Mouse (Mus musculus) lung, embryonic 14.5 days (tissue): Measurements from ENCODE around the gene Klf9. TPM values are rescaled to one million over a fixed set of nuclear protein-coding genes. Genes with fewer than 3 reads are reported as not detected.

ENCODE experiments used
- ATAC-seq: fragments of 200-750 bp; cut with Nextera tagmentation; 2 replicates; pipeline ENCODE4 v1.8.0; 2017; ENCODE audit warnings: mild to moderate bottlenecking, moderate TSS enrichment, moderate library complexity; ENCODE audit not compliant: insufficient read depth
- DNase-seq: peaks from one replicate; pipeline ENCODE4 v3.0.0-alpha.2; 2015
- H3K27ac ChIP-seq: fragments of 300-500 bp; sonication (generic); 2 replicates; pipeline ENCODE4 v1.5.1; 2014; ENCODE audit warnings: low read depth, mild to moderate bottlenecking, moderate library complexity
- H3K27me3 ChIP-seq: fragments of 300-500 bp; sonication (generic); 2 replicates; pipeline ENCODE4 v1.6.1; 2014; ENCODE audit warnings: low read length, control low read depth; ENCODE audit not compliant: insufficient read depth
- H3K36me3 ChIP-seq: fragments of 300-500 bp; sonication (generic); 2 replicates; pipeline ENCODE4 v1.6.1; 2014; ENCODE audit warnings: control low read depth; ENCODE audit not compliant: insufficient read depth
- H3K4me1 ChIP-seq: fragments of 300-500 bp; sonication (generic); 2 replicates; pipeline ENCODE4 v1.6.1; 2014; ENCODE audit warnings: antibody characterized with exemption, control low read depth; ENCODE audit not compliant: insufficient read depth
- H3K4me2 ChIP-seq: fragments of 300-500 bp; sonication (generic); 2 replicates; pipeline ENCODE4 v1.6.1; 2014; ENCODE audit warnings: mild to moderate bottlenecking
- H3K4me3 ChIP-seq: fragments of 300-500 bp; sonication (generic); 2 replicates; pipeline ENCODE4 v1.5.1; 2014; ENCODE audit warnings: low read depth, low read length
- H3K9ac ChIP-seq: fragments of 300-500 bp; sonication (generic); 2 replicates; pipeline ENCODE4 v1.6.1; 2014
- H3K9me3 ChIP-seq: fragments of 300-500 bp; sonication (generic); 2 replicates; pipeline ENCODE4 v1.6.1; 2016; ENCODE audit warnings: low read depth, low read length, control low read depth
- CTCF ChIP-seq: IDR thresholded peaks from 2 replicates; pipeline ENCODE4 v1.5.1; 2016; ENCODE audit warnings: antibody characterized with exemption, low read depth
- WGBS: fragments of 180-500 bp; shearing (Covaris S2); extraction: QIAGEN DNeasy Blood & Tissue Kit; methylation state at CpG from one replicate; pipeline ENCODE4 v1.1.7; 2014; 5-methylcytosine and 5-hydroxymethylcytosine counted together
- polyA plus RNA-seq: library from polyadenylated mRNA; unstranded; fragments of >200 nt; fragmentation: Nextera tagmentation; extraction: Ambion mirVana; gene quantifications from 2 replicates; pipeline ENCODE4 v1.2.1, GENCODE M21; 2014

Gene Klf9
- polyA plus RNA-seq, 1 experiment from 2014 or later = 2.0 TPM

DNA sequence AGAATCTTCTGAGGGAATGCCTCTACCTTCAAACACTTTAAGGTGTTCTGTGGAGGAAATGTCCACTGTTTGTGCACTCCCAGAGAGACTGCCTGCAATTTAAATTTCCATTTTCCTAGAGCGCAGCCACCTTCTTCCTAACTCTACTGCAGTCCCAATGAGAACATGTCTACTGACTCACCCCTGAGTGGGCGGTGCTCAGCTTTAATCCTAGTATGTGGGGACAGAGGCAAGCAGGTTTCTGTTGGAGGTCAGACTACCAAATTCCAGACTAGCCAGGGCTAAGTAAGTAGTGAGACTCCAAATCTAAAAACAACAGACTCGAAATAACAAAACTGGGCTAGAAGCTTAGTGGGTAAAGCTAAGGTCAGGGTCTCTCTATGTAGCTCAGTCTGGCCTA is 37.5 kb downstream of the Klf9 start:
- H3K4me3 ChIP-seq = no peak overlapping the region
- H3K4me1 ChIP-seq = no peaks in the 10 kb centered on the region
- WGBS = 88% methylated on average over 3 of the region's 3 CpGs
- H3K9me3 ChIP-seq = no peaks in the 10 kb centered on the region
- no peak overlapping the region for H3K4me2 ChIP-seq
- TF ChIP-seq CTCF = no peak
- no peaks in the 10 kb centered on the region for H3K27me3 ChIP-seq
- H3K27ac ChIP-seq = no peak overlapping the region
- ATAC-seq (no peak), DNase-seq (no peak)
- no peak overlapping the region for H3K9ac ChIP-seq
- no peaks in the 10 kb centered on the region for H3K36me3 ChIP-seq

DNA sequence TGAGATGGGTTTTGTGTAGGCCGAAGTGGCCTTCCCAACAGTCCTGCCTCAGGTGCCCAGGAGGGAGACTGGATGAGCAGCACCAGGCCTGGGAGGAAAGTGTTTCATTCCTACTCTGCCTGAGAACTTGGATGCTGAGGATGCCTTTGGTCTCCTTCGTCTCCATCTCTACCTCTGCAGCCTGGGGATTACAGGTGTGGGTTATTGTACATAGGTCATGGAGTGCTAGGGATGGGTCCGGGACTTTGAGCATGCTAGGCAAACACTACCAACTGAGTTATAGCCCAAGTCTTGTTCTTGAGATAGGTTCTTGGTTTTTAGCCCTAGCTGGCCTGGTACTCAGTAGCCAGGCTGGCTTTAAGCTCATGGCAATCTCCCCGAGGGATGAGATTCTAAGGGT is 42.5 kb downstream of the Klf9 start:
- H3K4me3 ChIP-seq = no peak overlapping the region
- ATAC-seq (no peak), DNase-seq (no peak)
- no peaks in the 10 kb centered on the region for H3K9me3 ChIP-seq
- H3K4me2 ChIP-seq = no peak overlapping the region
- TF ChIP-seq CTCF = no peak
- no peaks in the 10 kb centered on the region for H3K27me3 ChIP-seq
- H3K9ac ChIP-seq = no peak overlapping the region
- WGBS = 92% methylated on average over 4 of the region's 4 CpGs
- no peak overlapping the region for H3K27ac ChIP-seq
- H3K36me3 ChIP-seq = 0 out of 2 replicates have a peak, but pooled peaks cover 3% of the 10 kb centered on the region
- no peaks in the 10 kb centered on the region for H3K4me1 ChIP-seq

- no peaks in the 10 kb centered on the region for H3K4me1 ChIP-seq
- no peak overlapping the region for H3K4me3 ChIP-seq
- no peak overlapping the region for H3K9ac ChIP-seq
- no peak for TF ChIP-seq CTCF
- H3K9me3 ChIP-seq = no peaks in the 10 kb centered on the region
- H3K4me2 ChIP-seq = no peak overlapping the region
- ATAC-seq (no peak), DNase-seq (no peak)
- H3K27me3 ChIP-seq = no peaks in the 10 kb centered on the region
- no peak overlapping the region for H3K27ac ChIP-seq
- 71% methylated on average over 4 of the region's 4 CpGs for WGBS
- H3K36me3 ChIP-seq = 0 out of 2 replicates have a peak, but pooled peaks cover 3% of the 10 kb centered on the region
Observed at GRCm38 (mm10) chr19:23184068-23184467, 43.0 kb downstream of the Klf9 start.

DNA sequence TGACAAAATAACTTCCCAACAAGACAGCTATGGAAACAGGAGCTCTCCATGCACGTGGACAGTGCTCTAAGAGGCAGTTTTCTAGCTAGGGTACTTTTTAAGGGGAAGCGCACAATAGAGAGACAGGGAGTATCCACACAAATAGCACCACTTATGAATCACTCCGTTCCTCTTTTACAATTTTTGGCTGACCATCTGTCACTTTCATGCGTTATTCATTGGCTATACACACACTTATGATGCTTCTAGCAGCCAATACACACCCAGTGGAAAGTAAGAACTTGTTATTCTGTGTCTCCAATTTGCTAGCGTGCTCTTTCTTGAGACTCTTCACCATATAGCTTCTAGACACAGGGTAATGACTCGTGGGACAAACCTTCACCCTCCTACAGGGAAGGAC is 46.7 kb downstream of the Klf9 start:
- Histone ChIP-seq H3K9ac (no peak overlapping the region), H3K4me3 (no peak overlapping the region), H3K9me3 (no peaks in the 10 kb centered on the region), H3K27ac (no peak overlapping the region), H3K27me3 (no peaks in the 10 kb centered on the region), H3K4me2 (no peak overlapping the region), H3K4me1 (no peaks in the 10 kb centered on the region), H3K36me3 (0 out of 2 replicates have a peak, but pooled peaks cover 3% of the 10 kb centered on the region)
- DNase-seq (no peak), ATAC-seq (no peak)
- TF ChIP-seq CTCF = no peak
- WGBS = 87% methylated on average over 6 of the region's 6 CpGs

- H3K27ac ChIP-seq = no peak overlapping the region
- no peak for ATAC-seq
- H3K4me2 ChIP-seq = no peak overlapping the region
- no peak for DNase-seq
- H3K4me3 ChIP-seq = no peak overlapping the region
- H3K4me1 ChIP-seq = no peaks in the 10 kb centered on the region
- 79% methylated on average over 7 of the region's 7 CpGs for WGBS
- no peaks in the 10 kb centered on the region for H3K27me3 ChIP-seq
- TF ChIP-seq CTCF = no peak
- H3K9ac ChIP-seq = no peak overlapping the region
- H3K9me3 ChIP-seq = no peaks in the 10 kb centered on the region
- H3K36me3 ChIP-seq = 0 out of 2 replicates have a peak, but pooled peaks cover 3% of the 10 kb centered on the region
Observed at GRCm38 (mm10) chr19:23188986-23189385, 48.0 kb downstream of the Klf9 start.

DNA sequence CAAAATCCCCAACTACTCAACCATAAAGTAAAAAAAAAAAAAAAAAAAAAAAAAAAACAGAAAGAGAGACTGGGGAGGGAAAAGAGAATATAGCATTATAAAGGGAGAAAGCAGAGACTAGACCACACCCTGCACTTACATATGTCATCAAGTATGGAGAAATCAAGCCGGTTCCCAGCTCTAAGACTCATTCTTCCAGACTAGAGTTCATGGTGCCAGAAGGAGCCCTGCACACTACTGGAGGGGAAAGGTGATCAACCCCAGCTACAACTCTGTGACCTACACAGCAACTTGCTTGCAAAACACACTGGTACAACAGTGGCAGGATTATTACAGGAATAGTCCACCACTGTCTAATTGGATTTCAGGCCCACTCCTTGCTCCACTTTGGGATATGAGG is 48.7 kb downstream of the Klf9 start:
- H3K4me1 ChIP-seq = no peaks in the 10 kb centered on the region
- H3K36me3 ChIP-seq = no peaks in the 10 kb centered on the region
- WGBS = 57% methylated on average over 1 of the region's 1 CpGs
- no peak overlapping the region for H3K4me2 ChIP-seq
- H3K9me3 ChIP-seq = no peaks in the 10 kb centered on the region
- no peak overlapping the region for H3K4me3 ChIP-seq
- TF ChIP-seq CTCF = no peak
- H3K27me3 ChIP-seq = no peaks in the 10 kb centered on the region
- DNase-seq (no peak), ATAC-seq (no peak)
- no peak overlapping the region for H3K9ac ChIP-seq
- no peak overlapping the region for H3K27ac ChIP-seq

GRCm38 (mm10) chr19:23191486-23191885 is 50.5 kb downstream of the Klf9 start:
- H3K9ac ChIP-seq = no peak overlapping the region
- no peak for DNase-seq
- no peaks in the 10 kb centered on the region for H3K4me1 ChIP-seq
- no peak for ATAC-seq
- no peaks in the 10 kb centered on the region for H3K9me3 ChIP-seq
- no peak for TF ChIP-seq CTCF
- no peak overlapping the region for H3K4me2 ChIP-seq
- no peak overlapping the region for H3K27ac ChIP-seq
- 98% methylated on average over 6 of the region's 6 CpGs for WGBS
- no peaks in the 10 kb centered on the region for H3K36me3 ChIP-seq
- no peaks in the 10 kb centered on the region for H3K27me3 ChIP-seq
- H3K4me3 ChIP-seq = no peak overlapping the region

- no peaks in the 10 kb centered on the region for H3K9me3 ChIP-seq
- no peaks in the 10 kb centered on the region for H3K4me1 ChIP-seq
- H3K4me2 ChIP-seq = no peak overlapping the region
- no peak for TF ChIP-seq CTCF
- ATAC-seq (no peak), DNase-seq (no peak)
- H3K9ac ChIP-seq = no peak overlapping the region
- H3K4me3 ChIP-seq = no peak overlapping the region
- 0 out of 2 replicates have a peak, but pooled peaks cover 8% of the 10 kb centered on the region for H3K36me3 ChIP-seq
- WGBS = 78% methylated on average over 3 of the region's 3 CpGs
- H3K27ac ChIP-seq = no peak overlapping the region
- no peaks in the 10 kb centered on the region for H3K27me3 ChIP-seq
Observed at GRCm38 (mm10) chr19:23193076-23193475, 52.0 kb downstream of the Klf9 start.
